Mouse (Mus musculus) stomach, embryonic 14.5 days (tissue): Measurements from ENCODE around the gene Ddi2. TPM values are rescaled to one million over a fixed set of nuclear protein-coding genes. Genes with fewer than 3 reads are reported as not detected.
A peak's percentile ranks its signal among the peaks of the same experiment; 100 is the strongest.

Source experiments
- ATAC-seq: fragments of 200-750 bp; cut with Nextera tagmentation; 2 replicates; pipeline ENCODE4 v1.8.0; 2017; ENCODE audit warnings: low read depth, moderate TSS enrichment; ENCODE audit not compliant: insufficient number of reproducible peaks, insufficient read depth, low FRiP score
- H3K27ac ChIP-seq: fragments of 300-500 bp; sonication (generic); 2 replicates; pipeline ENCODE4 v1.5.1; 2014; ENCODE audit warnings: mild to moderate bottlenecking, low read length, moderate library complexity, mixed read lengths
- H3K27me3 ChIP-seq: fragments of 300-500 bp; sonication (generic); 2 replicates; pipeline ENCODE4 v1.6.1; 2014; ENCODE audit warnings: low read length, control low read depth, mixed read lengths; ENCODE audit not compliant: control insufficient read depth, insufficient read depth
- H3K36me3 ChIP-seq: fragments of 300-500 bp; sonication (generic); 2 replicates; pipeline ENCODE4 v1.6.1; 2014; ENCODE audit warnings: mild to moderate bottlenecking, control low read depth, low read length, moderate library complexity, mixed read lengths; ENCODE audit not compliant: control insufficient read depth, insufficient read depth
- H3K4me1 ChIP-seq: fragments of 300-500 bp; sonication (generic); 2 replicates; pipeline ENCODE4 v1.6.1; 2014; ENCODE audit warnings: low read length, control low read depth, mixed read lengths; ENCODE audit not compliant: control insufficient read depth, insufficient read depth
- H3K4me2 ChIP-seq: fragments of 300-500 bp; sonication (generic); replicated peaks from 2 replicates; pipeline ENCODE4 v1.6.1; 2014; ENCODE audit warnings: low read depth, low read length, control low read depth
- H3K4me3 ChIP-seq: fragments of 300-500 bp; sonication (generic); 2 replicates; pipeline ENCODE4 v1.5.1; 2014; ENCODE audit warnings: low read depth, low read length, control low read depth
- H3K9ac ChIP-seq: fragments of 300-500 bp; sonication (generic); replicated peaks from 2 replicates; pipeline ENCODE4 v1.6.1; 2014; ENCODE audit warnings: low read depth, mild to moderate bottlenecking, control low read depth, low read length, moderate library complexity, mixed read lengths
- H3K9me3 ChIP-seq: fragments of 300-500 bp; sonication (generic); 2 replicates; pipeline ENCODE4 v1.6.1; 2016; ENCODE audit warnings: low read depth, low read length, control low read depth; ENCODE audit not compliant: control insufficient read depth
- WGBS: fragments of 180-500 bp; shearing (Covaris S2); extraction: QIAGEN DNeasy Blood & Tissue Kit; methylation state at CpG from one replicate; pipeline ENCODE4 v1.1.7; 2014; 5-methylcytosine and 5-hydroxymethylcytosine counted together
- polyA plus RNA-seq: library from polyadenylated mRNA; unstranded; fragments of >200 nt; fragmentation: Nextera tagmentation; extraction: Ambion mirVana; gene quantifications from 2 replicates; pipeline ENCODE4 v1.2.1, GENCODE M21; 2014

Gene Ddi2
- polyA plus RNA-seq, 1 experiment from 2014 or later: 19.6 TPM

DNA sequence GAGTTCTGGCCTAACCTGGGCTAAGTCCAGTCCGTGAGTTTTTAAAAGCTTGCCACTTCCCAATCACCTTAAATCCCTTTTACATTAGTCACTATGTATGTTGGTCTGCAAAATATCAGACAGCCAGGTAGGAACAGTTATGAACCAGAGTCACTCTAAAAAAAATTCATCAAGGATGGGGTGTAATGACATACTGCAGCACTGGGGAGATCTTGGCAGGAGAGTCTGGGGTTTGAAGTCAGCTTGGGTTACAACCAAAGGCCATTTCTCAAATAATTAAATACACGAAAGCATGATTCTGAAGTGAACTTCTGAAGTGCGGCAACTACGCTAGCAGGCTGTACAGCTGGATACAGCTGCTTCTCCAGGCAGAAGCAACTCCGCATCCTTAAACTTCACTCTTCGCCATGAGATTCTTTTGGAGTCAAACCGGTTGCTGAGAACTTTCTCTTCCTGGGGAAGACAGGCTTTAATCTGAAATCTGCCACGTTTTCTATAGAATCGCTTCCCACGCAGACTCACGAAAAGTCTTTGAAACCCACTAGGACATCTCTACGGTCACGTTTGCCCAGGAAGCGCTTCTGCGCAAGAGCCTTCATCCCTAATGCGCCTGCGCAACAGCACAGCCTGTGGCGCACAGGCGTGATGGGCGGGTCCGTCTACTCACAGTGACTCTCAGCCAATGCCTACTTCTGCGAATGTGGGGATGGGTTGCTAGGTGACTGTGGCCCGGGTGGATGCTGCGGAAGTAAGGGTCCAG, 11.4 kb upstream of the Ddi2 start:
- Histone ChIP-seq H3K4me1 (no peaks in the 10 kb centered on the region), H3K4me2 (peak overlapping the region; percentile 40), H3K4me3 (peak overlapping the region; percentile 29), H3K36me3 (no peaks in the 10 kb centered on the region), H3K27ac (peak overlapping the region; percentile 86), H3K9ac (0 out of 2 replicates have a peak overlapping the region, but pooled peaks have one; percentile 21), H3K27me3 (no peaks in the 10 kb centered on the region), H3K9me3 (no peaks in the 10 kb centered on the region)
- peak; percentile 95 for ATAC-seq
- 5% methylated on average over 24 of the region's 24 CpGs for WGBS

DNA sequence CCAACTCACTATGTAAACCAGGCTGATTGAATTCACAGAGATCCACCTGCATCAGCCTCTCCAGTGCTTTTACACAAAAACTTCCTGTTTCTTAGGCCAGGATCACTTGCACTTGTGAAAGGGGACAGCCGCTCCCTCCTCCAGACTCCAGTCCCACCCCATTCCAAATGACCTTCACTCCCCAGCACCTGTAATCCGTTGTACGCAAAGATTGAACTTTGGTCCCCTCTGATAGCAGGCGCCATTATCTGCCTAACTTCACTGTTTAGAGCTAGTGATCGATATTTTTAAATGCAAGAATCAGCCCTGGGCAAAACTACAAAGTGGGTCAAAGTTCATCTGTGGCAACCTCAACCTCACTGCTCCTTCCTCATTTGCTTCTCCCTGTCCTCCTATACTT, 8.5 kb upstream of the Ddi2 start:
- no peaks in the 10 kb centered on the region for H3K9me3 ChIP-seq
- H3K27ac ChIP-seq: no peak overlapping the region
- no peak overlapping the region for H3K4me3 ChIP-seq
- no peak for ATAC-seq
- H3K4me2 ChIP-seq: no peak overlapping the region
- H3K27me3 ChIP-seq: no peaks in the 10 kb centered on the region
- H3K4me1 ChIP-seq: no peaks in the 10 kb centered on the region
- H3K36me3 ChIP-seq: no peaks in the 10 kb centered on the region
- no peak overlapping the region for H3K9ac ChIP-seq
- 62% methylated on average over 5 of the region's 5 CpGs for WGBS

DNA sequence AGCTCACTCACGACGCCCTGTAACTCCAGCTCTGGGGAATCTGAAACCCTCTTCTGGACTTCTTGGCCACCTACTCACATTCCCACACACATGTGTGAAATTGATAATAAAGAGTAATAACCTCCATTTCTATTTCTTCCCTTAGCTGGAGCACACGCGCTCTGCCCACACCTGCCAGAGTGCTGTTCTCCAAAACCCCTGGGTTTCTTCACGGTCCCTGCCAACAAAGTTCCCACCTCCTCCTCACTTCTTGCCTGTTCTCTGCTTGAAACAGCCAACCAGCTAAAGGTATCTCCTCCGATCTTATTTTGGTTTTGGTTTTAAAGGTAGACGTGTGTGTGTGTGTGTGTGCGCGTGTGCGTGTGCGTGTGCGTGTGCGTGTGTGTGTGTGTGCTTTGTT, 7.2 kb upstream of the Ddi2 start:
- Histone ChIP-seq H3K9me3 (no peaks in the 10 kb centered on the region), H3K9ac (no peak overlapping the region), H3K27me3 (no peaks in the 10 kb centered on the region), H3K4me3 (no peak overlapping the region), H3K27ac (no peak overlapping the region), H3K4me1 (no peaks in the 10 kb centered on the region), H3K4me2 (no peak overlapping the region), H3K36me3 (no peaks in the 10 kb centered on the region)
- WGBS: 82% methylated on average over 13 of the region's 13 CpGs
- ATAC-seq: no peak

DNA sequence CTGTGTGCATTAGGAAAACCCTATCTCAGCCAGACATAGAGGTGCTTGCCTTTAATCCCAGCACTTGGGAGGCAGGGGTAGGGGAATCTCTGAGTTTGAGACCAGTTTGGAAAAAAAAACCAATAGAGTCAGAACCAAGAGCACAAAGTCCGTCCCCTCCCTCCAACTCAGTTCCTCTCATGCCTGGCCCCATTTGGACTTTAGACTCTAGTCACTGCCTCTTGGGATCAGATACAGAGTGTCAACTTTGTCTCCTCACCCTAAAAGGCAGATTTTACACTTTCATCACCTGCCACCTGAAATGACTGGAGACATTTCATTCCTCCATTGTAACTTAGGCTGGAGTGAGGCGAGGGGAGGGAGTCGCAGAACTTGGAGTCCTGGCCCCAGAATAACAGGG, 6.0 kb upstream of the Ddi2 start:
- ATAC-seq: peak; percentile 30; the same call in 1 of the 2 replicates
- no peaks in the 10 kb centered on the region for H3K9me3 ChIP-seq
- 67% methylated on average over 3 of the region's 3 CpGs for WGBS

DNA sequence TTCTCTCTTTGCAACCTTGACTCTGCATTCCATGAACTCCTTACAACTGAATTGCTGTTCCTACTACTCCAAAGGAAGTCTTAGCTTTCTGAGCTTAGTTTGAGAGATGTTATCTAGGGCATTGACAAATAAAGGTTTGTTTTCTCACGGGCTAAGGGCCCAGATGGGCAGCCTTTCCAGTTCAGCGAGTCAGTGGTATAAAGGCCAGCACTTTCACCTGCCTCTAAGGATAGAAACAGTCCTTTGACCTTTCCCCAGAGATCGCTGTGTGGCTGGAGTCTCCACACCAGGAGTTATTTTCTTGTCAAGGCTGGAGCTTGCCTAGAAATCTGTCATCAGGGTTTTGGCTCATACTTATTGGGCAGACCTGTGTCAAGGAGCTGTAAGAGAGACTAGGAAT, 2.5 kb upstream of the Ddi2 start:
- H3K36me3 ChIP-seq: no peaks in the 10 kb centered on the region; the same call in 1 of the 2 replicates
- no peaks in the 10 kb centered on the region for H3K9me3 ChIP-seq
- no peaks in the 10 kb centered on the region for H3K27me3 ChIP-seq
- H3K4me3 ChIP-seq: no peak overlapping the region
- H3K27ac ChIP-seq: no peak overlapping the region
- H3K4me1 ChIP-seq: peaks cover 17% of the 10 kb centered on the region
- H3K9ac ChIP-seq: no peak overlapping the region
- no peak overlapping the region for H3K4me2 ChIP-seq
- no peak for ATAC-seq
- WGBS: 41% methylated on average over 3 of the region's 3 CpGs

More for the DNA sequence above, 6.0 kb upstream of the Ddi2 start:
- Histone ChIP-seq H3K36me3 (no peaks in the 10 kb centered on the region), H3K27ac (no peak overlapping the region), H3K4me1 (no peaks in the 10 kb centered on the region), H3K4me2 (no peak overlapping the region), H3K27me3 (no peaks in the 10 kb centered on the region), H3K9ac (no peak overlapping the region), H3K4me3 (no peak overlapping the region)

DNA sequence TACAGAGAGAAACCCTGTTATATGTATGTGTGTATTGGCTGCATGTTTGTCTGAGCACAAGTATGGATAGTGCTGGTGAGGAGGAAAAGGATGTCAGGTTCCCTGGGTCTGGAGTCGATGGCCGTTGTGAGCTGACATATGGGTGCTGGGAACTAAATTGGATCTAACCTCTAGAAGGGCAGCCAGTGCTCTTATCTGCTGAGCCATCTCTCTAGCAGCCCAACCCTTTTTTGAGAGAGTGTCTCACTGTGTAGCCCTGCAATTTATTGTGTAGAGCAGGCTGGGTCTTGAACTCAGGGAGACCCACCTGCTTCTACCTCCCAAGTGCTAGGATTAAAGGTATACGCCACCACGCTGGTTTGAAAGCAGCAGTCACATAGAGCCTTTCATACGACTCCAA, 2.1 kb upstream of the Ddi2 start:
- H3K9ac ChIP-seq: no peak overlapping the region
- H3K4me1 ChIP-seq: peaks cover 17% of the 10 kb centered on the region
- ATAC-seq: no peak
- H3K27ac ChIP-seq: 0 out of 2 replicates have a peak overlapping the region, but pooled peaks have one; percentile 21
- H3K4me3 ChIP-seq: no peak overlapping the region
- no peaks in the 10 kb centered on the region; the same call in 1 of the 2 replicates for H3K36me3 ChIP-seq
- 77% methylated on average over 5 of the region's 5 CpGs for WGBS
- no peaks in the 10 kb centered on the region for H3K27me3 ChIP-seq
- H3K9me3 ChIP-seq: no peaks in the 10 kb centered on the region
- H3K4me2 ChIP-seq: no peak overlapping the region

DNA sequence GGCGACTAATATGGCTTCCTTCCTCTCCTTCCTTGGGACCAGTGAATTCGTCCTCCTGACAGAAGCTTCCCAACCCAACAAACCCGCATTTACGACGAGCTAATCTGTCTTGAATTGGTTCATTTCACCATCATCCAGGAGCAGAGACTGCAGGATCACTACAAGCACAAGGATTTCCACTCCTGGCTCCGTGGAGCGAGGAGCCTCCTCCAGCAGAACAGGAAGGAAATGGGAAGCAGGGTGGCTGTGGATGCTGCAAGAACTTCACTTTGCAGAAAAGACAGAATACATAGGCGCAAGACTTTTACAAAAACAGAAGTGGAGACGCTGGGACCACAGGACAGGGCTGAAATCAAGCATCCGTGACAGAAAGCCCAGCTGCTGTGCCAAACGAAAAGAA, 1.4 kb upstream of the Ddi2 start:
- Histone ChIP-seq H3K27me3 (no peaks in the 10 kb centered on the region), H3K9me3 (no peaks in the 10 kb centered on the region), H3K36me3 (peaks cover 6% of the 10 kb centered on the region), H3K4me3 (no peak overlapping the region), H3K4me2 (no peak overlapping the region), H3K4me1 (peaks cover 21% of the 10 kb centered on the region), H3K9ac (no peak overlapping the region), H3K27ac (no peak overlapping the region)
- 72% methylated on average over 11 of the region's 11 CpGs for WGBS
- ATAC-seq: no peak

DNA sequence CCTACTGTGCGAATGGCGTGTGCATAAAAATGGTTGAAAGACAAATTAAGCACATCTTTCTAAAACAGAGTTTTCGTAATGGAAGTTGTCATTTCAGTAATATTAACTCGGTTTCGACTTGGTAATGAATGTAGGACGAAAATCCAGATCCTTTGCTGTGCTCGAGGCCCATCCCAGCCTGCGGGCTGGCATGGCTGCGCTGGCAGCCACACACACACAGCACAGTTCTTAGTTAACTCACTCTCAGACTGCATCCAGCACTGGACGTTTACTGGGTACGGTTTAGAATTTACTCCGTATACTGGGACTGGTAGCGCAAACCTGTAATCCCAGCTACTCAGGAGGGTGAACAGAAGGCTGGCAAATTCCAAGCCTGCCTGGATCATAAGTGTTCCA, 452 bp upstream of the Ddi2 start:
- Histone ChIP-seq H3K9me3 (no peaks in the 10 kb centered on the region), H3K27ac (peak overlapping the region; percentile 11; the same call in 1 of the 2 replicates), H3K27me3 (no peaks in the 10 kb centered on the region), H3K36me3 (peaks cover 6% of the 10 kb centered on the region), H3K9ac (peak overlapping the region; percentile 31; the same call in 1 of the 2 replicates), H3K4me3 (peak overlapping the region; percentile 98), H3K4me1 (peaks cover 23% of the 10 kb centered on the region), H3K4me2 (peak overlapping the region; percentile 49)
- ATAC-seq: no peak
- 6% methylated on average over 13 of the region's 13 CpGs for WGBS
